Mouse (Mus musculus) midbrain, embryonic 15.5 days (tissue): ENCODE data around the gene Pomgnt2. TPM values are rescaled to one million over a fixed set of nuclear protein-coding genes. Genes with fewer than 3 reads are reported as not detected.
A peak's percentile ranks its signal among the peaks of the same experiment; 100 is the strongest.

Source experiments
- ATAC-seq: fragments of 200-750 bp; cut with Nextera tagmentation; replicated peaks from 2 replicates; pipeline ENCODE4 v1.8.0; 2017; ENCODE audit warnings: moderate TSS enrichment
- H3K27ac ChIP-seq: fragments of 300-500 bp; sonication (generic); 2 replicates; pipeline ENCODE4 v1.5.1; 2015; ENCODE audit warnings: mild to moderate bottlenecking, inconsistent platforms
- H3K27me3 ChIP-seq: fragments of 300-500 bp; sonication (generic); replicated peaks from 2 replicates; pipeline ENCODE4 v1.6.1; 2015; ENCODE audit warnings: inconsistent platforms
- H3K36me3 ChIP-seq: fragments of 300-500 bp; sonication (generic); replicated peaks from 2 replicates; pipeline ENCODE4 v1.6.1; 2015; ENCODE audit warnings: inconsistent platforms
- H3K4me1 ChIP-seq: fragments of 300-500 bp; sonication (generic); 2 replicates; pipeline ENCODE4 v1.6.1; 2015; ENCODE audit warnings: inconsistent platforms
- H3K4me2 ChIP-seq: fragments of 300-500 bp; sonication (generic); 2 replicates; pipeline ENCODE4 v1.6.1; 2015; ENCODE audit warnings: inconsistent platforms, mild to moderate bottlenecking, moderate library complexity
- H3K4me3 ChIP-seq: fragments of 300-500 bp; sonication (generic); 2 replicates; pipeline ENCODE4 v1.5.1; 2015; ENCODE audit warnings: mild to moderate bottlenecking, inconsistent platforms
- H3K9ac ChIP-seq: fragments of 300-500 bp; sonication (generic); 2 replicates; pipeline ENCODE4 v1.6.1; 2015; ENCODE audit warnings: mild to moderate bottlenecking, inconsistent platforms
- H3K9me3 ChIP-seq: fragments of 300-500 bp; sonication (generic); 2 replicates; pipeline ENCODE4 v1.6.1; 2016; ENCODE audit warnings: inconsistent platforms
- WGBS: fragments of 180-500 bp; shearing (Covaris S2); methylation state at CpG from one replicate; pipeline ENCODE4 v1.1.7; 2015; ENCODE audit warnings: mixed read lengths; 5-methylcytosine and 5-hydroxymethylcytosine counted together
- polyA plus RNA-seq: library from polyadenylated mRNA; unstranded; fragments of >200 nt; fragmentation: Nextera tagmentation; extraction: Ambion mirVana; gene quantifications from 2 replicates; pipeline ENCODE4 v1.2.1, GENCODE M21; 2015

Pomgnt2 gene
- polyA plus RNA-seq, 1 experiment from 2014 or later: 37.1 TPM

- Histone ChIP-seq H3K36me3 (no peaks in the 10 kb centered on the region), H3K27ac (peak within 1 kb of the TSS; percentile 45; the same call in 1 of the 2 replicates), H3K4me3 (0 out of 2 replicates have a peak within 1 kb of the TSS, but pooled peaks have one; percentile 2), H3K9ac (no peak within 1 kb of the TSS), H3K27me3 (no peaks in the 10 kb centered on the region), H3K4me2 (peak within 1 kb of the TSS; percentile 38), H3K4me1 (peaks cover 11% of the 10 kb centered on the region), H3K9me3 (no peaks in the 10 kb centered on the region)
- 8% methylated on average over 14 of the region's 14 CpGs for WGBS
- peak; percentile 79 for ATAC-seq
These were observed 46.3 kb downstream of the Pomgnt2 start, which contains the start of gene Fam198a for GRCm38 (mm10) chr9:121950418-121951113. TSS of gene Fam198a (plus strand) at chr9:121950988.

GRCm38 (mm10) chr9:121948431-121948830 lies 48.5 kb downstream of the Pomgnt2 start:
- Histone ChIP-seq H3K9me3 (no peaks in the 10 kb centered on the region), H3K27ac (no peak overlapping the region), H3K9ac (no peak overlapping the region), H3K4me2 (no peak overlapping the region), H3K4me1 (peaks cover 11% of the 10 kb centered on the region), H3K4me3 (no peak overlapping the region), H3K27me3 (no peaks in the 10 kb centered on the region), H3K36me3 (no peaks in the 10 kb centered on the region)
- no peak for ATAC-seq
- WGBS: 86% methylated on average over 4 of the region's 4 CpGs

- Histone ChIP-seq H3K4me2 (no peak overlapping the region), H3K36me3 (no peaks in the 10 kb centered on the region), H3K9me3 (no peaks in the 10 kb centered on the region), H3K27me3 (no peaks in the 10 kb centered on the region), H3K4me3 (no peak overlapping the region), H3K27ac (no peak overlapping the region), H3K9ac (no peak overlapping the region), H3K4me1 (peaks cover 11% of the 10 kb centered on the region)
- 8% methylated on average over 4 of the region's 4 CpGs for WGBS
- ATAC-seq: no peak
These were observed 49.1 kb downstream of the Pomgnt2 start for GRCm38 (mm10) chr9:121947784-121948183.

GRCm38 (mm10) chr9:121943628-121944027 lies 53.3 kb downstream of the Pomgnt2 start:
- peaks cover 2% of the 10 kb centered on the region; the same call in 1 of the 2 replicates for H3K4me1 ChIP-seq
- H3K4me3 ChIP-seq: no peak overlapping the region
- H3K9ac ChIP-seq: no peak overlapping the region
- 87% methylated on average over 3 of the region's 3 CpGs for whole genome bisulfite sequencing
- H3K27me3 ChIP-seq: no peaks in the 10 kb centered on the region
- no peak overlapping the region for H3K27ac ChIP-seq
- H3K36me3 ChIP-seq: no peaks in the 10 kb centered on the region
- no peak overlapping the region for H3K4me2 ChIP-seq
- ATAC-seq: no peak
- no peaks in the 10 kb centered on the region for H3K9me3 ChIP-seq

GRCm38 (mm10) chr9:121943005-121943404 lies 53.9 kb downstream of the Pomgnt2 start:
- no peaks in the 10 kb centered on the region for H3K9me3 ChIP-seq
- H3K4me1 ChIP-seq: peaks cover 2% of the 10 kb centered on the region; the same call in 1 of the 2 replicates
- whole genome bisulfite sequencing: 89% methylated on average over 3 of the region's 3 CpGs
- H3K4me2 ChIP-seq: no peak overlapping the region
- no peak overlapping the region for H3K4me3 ChIP-seq
- no peaks in the 10 kb centered on the region for H3K27me3 ChIP-seq
- no peak for ATAC-seq
- H3K27ac ChIP-seq: no peak overlapping the region
- H3K9ac ChIP-seq: no peak overlapping the region
- no peaks in the 10 kb centered on the region for H3K36me3 ChIP-seq

GRCm38 (mm10) chr9:121937944-121938355 lies 59.0 kb downstream of the Pomgnt2 start:
- H3K27me3 ChIP-seq: no peaks in the 10 kb centered on the region
- ATAC-seq: peak; percentile 88
- peak overlapping the region; percentile 47 for H3K4me3 ChIP-seq
- no peaks in the 10 kb centered on the region for H3K36me3 ChIP-seq
- H3K27ac ChIP-seq: peak overlapping the region; percentile 60
- H3K4me2 ChIP-seq: peak overlapping the region; percentile 50
- H3K4me1 ChIP-seq: peaks cover 2% of the 10 kb centered on the region; the same call in 1 of the 2 replicates
- no peaks in the 10 kb centered on the region for H3K9me3 ChIP-seq
- WGBS: 56% methylated on average over 21 of the region's 21 CpGs
- peak overlapping the region; percentile 58 for H3K9ac ChIP-seq

GRCm38 (mm10) chr9:121937451-121937864 lies 59.5 kb downstream of the Pomgnt2 start:
- Histone ChIP-seq H3K4me1 (peaks cover 2% of the 10 kb centered on the region; the same call in 1 of the 2 replicates), H3K9ac (0 out of 2 replicates have a peak overlapping the region, but pooled peaks have one; percentile 23), H3K27ac (peak overlapping the region; percentile 60), H3K4me2 (peak overlapping the region; percentile 50), H3K4me3 (peak overlapping the region; percentile 47), H3K9me3 (no peaks in the 10 kb centered on the region), H3K36me3 (no peaks in the 10 kb centered on the region), H3K27me3 (no peaks in the 10 kb centered on the region)
- WGBS: 60% methylated on average over 6 of the region's 6 CpGs
- ATAC-seq: peak; percentile 63

GRCm38 (mm10) chr9:121936952-121937351 lies 60.0 kb downstream of the Pomgnt2 start:
- Histone ChIP-seq H3K4me1 (peaks cover 2% of the 10 kb centered on the region; the same call in 1 of the 2 replicates), H3K27ac (peak overlapping the region; percentile 60), H3K36me3 (no peaks in the 10 kb centered on the region), H3K9me3 (no peaks in the 10 kb centered on the region), H3K27me3 (no peaks in the 10 kb centered on the region), H3K4me3 (peak overlapping the region; percentile 47), H3K9ac (no peak overlapping the region), H3K4me2 (peak overlapping the region; percentile 50)
- ATAC-seq: peak; percentile 83
- WGBS: 71% methylated on average over 1 of the region's 1 CpGs

GRCm38 (mm10) chr9:121934856-121935255 lies 62.1 kb downstream of the Pomgnt2 start:
- Histone ChIP-seq H3K27ac (no peak overlapping the region), H3K36me3 (no peaks in the 10 kb centered on the region), H3K4me2 (no peak overlapping the region), H3K27me3 (no peaks in the 10 kb centered on the region), H3K9ac (no peak overlapping the region), H3K4me1 (peaks cover 2% of the 10 kb centered on the region; the same call in 1 of the 2 replicates), H3K4me3 (no peak overlapping the region), H3K9me3 (no peaks in the 10 kb centered on the region)
- WGBS: 88% methylated on average over 4 of the region's 4 CpGs
- ATAC-seq: no peak

Other genes starting within 250 kb of the Pomgnt2 start
- 28.8 and 30.3 TPM in 2 replicates for gene Zfp651, start 237.8 kb downstream of the Pomgnt2 start, polyA plus RNA-seq
- gene Klhl40, start 219.5 kb downstream of the Pomgnt2 start, polyA plus RNA-seq: 1.6 and 1.9 TPM in 2 replicates
- gene Hhatl, start 204.6 kb downstream of the Pomgnt2 start, polyA plus RNA-seq: 0.09 TPM in 1 of 2 replicates, not detected in the other
- 4.1 and 4.2 TPM in 2 replicates for gene Ccdc13, start 157.6 kb downstream of the Pomgnt2 start, polyA plus RNA-seq
- gene Higd1a, start 138.7 kb downstream of the Pomgnt2 start, polyA plus RNA-seq: 142 and 144 TPM in 2 replicates
- gene Ackr2, start 98.8 kb downstream of the Pomgnt2 start, polyA plus RNA-seq: 2.8 and 3.5 TPM in 2 replicates
- gene Cyp8b1, start 80.8 kb downstream of the Pomgnt2 start, polyA plus RNA-seq: not detected in 2 replicates
- gene Fam198a, start 46.1 kb downstream of the Pomgnt2 start, polyA plus RNA-seq: 1.7 and 2.2 TPM in 2 replicates
- 79.8 and 103 TPM in 2 replicates for gene Snrk, start 120.2 kb upstream of the Pomgnt2 start, polyA plus RNA-seq